Mouse (Mus musculus) spleen, adult 2 months (tissue): ENCODE data around the gene Ift43.

ENCODE experiments used
- CTCF ChIP-seq: fragments of 200-500 bp; IDR thresholded peaks from 2 replicates; pipeline ENCODE4 v1.5.1; 2011; ENCODE audit warnings: mild to moderate bottlenecking, inconsistent platforms; ENCODE audit not compliant: insufficient read depth, insufficient read length, insufficient replicate concordance; ENCODE audit errors: extremely low read depth
- POLR2A ChIP-seq: fragments of 200-500 bp; IDR thresholded peaks from 2 replicates; pipeline ENCODE4 v1.6.1; 2011; ENCODE audit warnings: low read depth, low read length, inconsistent platforms

GRCm38 (mm10) chr12:86168712-86169111, 86.4 kb downstream of the Ift43 start:
- TF ChIP-seq CTCF (no peak), POLR2A (no peak)
